In the genomic region with DNA sequence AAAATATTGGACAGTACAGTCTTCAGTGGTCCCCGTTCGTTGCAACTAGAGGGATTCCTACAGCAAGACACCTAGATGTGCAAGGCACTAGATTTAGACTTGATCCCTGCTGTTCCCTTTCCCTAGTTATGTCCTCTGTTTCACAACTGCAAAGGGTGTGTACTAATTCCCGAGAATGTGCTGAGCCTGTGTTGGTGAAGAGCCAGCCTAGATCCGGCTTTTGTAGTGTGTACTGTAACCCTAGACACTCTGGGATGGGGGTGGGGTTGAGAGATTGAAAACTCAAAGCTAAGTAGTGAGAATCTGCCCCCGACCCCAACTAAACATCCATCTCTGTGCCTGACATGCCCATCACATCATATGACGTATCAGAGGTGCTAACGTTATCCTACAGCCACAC, we compare ENCODE assay signal across 16 mouse cellular contexts. TPM values are rescaled to one million over a fixed set of nuclear protein-coding genes. Genes with fewer than 3 reads are reported as not detected.
DNase-seq lines count a peak whose midpoint lies in the region; ATAC-seq and TF ChIP-seq lines count a peak whose summit lies in the region.
"Had no signal": no experiment of that assay in that cellular context is flagged by ENCODE, and none has a peak within 500 bp of the region (broad histone marks: within the 10 kb centered on the region; RNA-seq: fewer than 3 reads in every experiment).

No protein-coding gene starts in this region.

- ATAC-seq in kidney, embryonic 15.5 days (replicated peaks; ENCODE audit: low FRiP score) = no peak
- no peak for ATAC-seq in intestine, embryonic 15.5 days
- no peak for ATAC-seq in intestine, postnatal 0 days
- ATAC-seq: forebrain, embryonic 13.5 days; Patski had no signal

- H3K4me3 ChIP-seq in kidney, embryonic 15.5 days (replicated peaks) = no peak overlapping the region
- no peak overlapping the region for H3K4me3 ChIP-seq in intestine, embryonic 15.5 days (replicated peaks)
- H3K4me3 ChIP-seq in intestine, postnatal 0 days (ENCODE audit: low read depth, low read length) = no peak overlapping the region
- H3K4me3 ChIP-seq: forebrain, embryonic 13.5 days; hindbrain, embryonic 15.5 days; neural tube, embryonic 13.5 days had no signal

- DNase-seq in adrenal gland, postnatal 14 days = peak; percentile 48
- no peak for DNase-seq in adrenal gland, adult 8-10 months
- DNase-seq in kidney, postnatal 14 days = peak; percentile 61
- peak; percentile 84 for DNase-seq in adipocyte (ENCODE audit: low spot score)
- peak; percentile 41 to 58 for DNase-seq in lung, postnatal 4 days
- DNase-seq: cerebellum, adult 2 months; heart, postnatal 14 days; right cerebral cortex, postnatal 4 days had no signal

- H3K27ac ChIP-seq in kidney, embryonic 15.5 days = no peak overlapping the region
- no peak overlapping the region for H3K27ac ChIP-seq in intestine, embryonic 15.5 days
- no peak overlapping the region for H3K27ac ChIP-seq in intestine, postnatal 0 days (ENCODE audit: low read depth, low read length)
- H3K27ac ChIP-seq: forebrain, embryonic 13.5 days; hindbrain, embryonic 15.5 days; liver, embryonic 14.5 days; neural tube, embryonic 13.5 days had no signal

- H3K9me3 ChIP-seq in kidney, embryonic 15.5 days (replicated peaks) = no peaks in the 10 kb centered on the region; the same call in 1 of the 2 replicates
- H3K9me3 ChIP-seq in intestine, embryonic 15.5 days = no peaks in the 10 kb centered on the region
- no peaks in the 10 kb centered on the region for H3K9me3 ChIP-seq in intestine, postnatal 0 days (ENCODE audit: control insufficient read depth)
- H3K9me3 ChIP-seq: forebrain, embryonic 13.5 days; hindbrain, embryonic 15.5 days; neural tube, embryonic 13.5 days had no signal

- no peak overlapping the region for H3K4me2 ChIP-seq in kidney, embryonic 15.5 days
- no peak overlapping the region for H3K4me2 ChIP-seq in intestine, embryonic 15.5 days (replicated peaks)
- no peak overlapping the region for H3K4me2 ChIP-seq in intestine, postnatal 0 days (replicated peaks; ENCODE audit: low read depth)
- H3K4me2 ChIP-seq: forebrain, embryonic 13.5 days; hindbrain, embryonic 15.5 days; neural tube, embryonic 13.5 days had no signal

- H3K27me3 ChIP-seq in kidney, embryonic 15.5 days = no peaks in the 10 kb centered on the region
- H3K27me3 ChIP-seq in intestine, embryonic 15.5 days (replicated peaks) = no peaks in the 10 kb centered on the region
- no peaks in the 10 kb centered on the region for H3K27me3 ChIP-seq in intestine, postnatal 0 days (replicated peaks; ENCODE audit: control insufficient read depth, insufficient read depth, low read length)
- H3K27me3 ChIP-seq: forebrain, embryonic 13.5 days; hindbrain, embryonic 15.5 days; neural tube, embryonic 13.5 days; Patski had no signal

- no peaks in the 10 kb centered on the region for H3K36me3 ChIP-seq in kidney, embryonic 15.5 days
- H3K36me3 ChIP-seq in intestine, embryonic 15.5 days = no peaks in the 10 kb centered on the region
- H3K36me3 ChIP-seq in intestine, postnatal 0 days (ENCODE audit: control insufficient read depth, insufficient read depth) = no peaks in the 10 kb centered on the region
- H3K36me3 ChIP-seq: hindbrain, embryonic 15.5 days; neural tube, embryonic 13.5 days had no signal

- H3K9ac ChIP-seq in kidney, embryonic 15.5 days = no peak overlapping the region
- no peak overlapping the region for H3K9ac ChIP-seq in intestine, embryonic 15.5 days
- H3K9ac ChIP-seq in intestine, postnatal 0 days (ENCODE audit: low read depth, low read length) = no peak overlapping the region
- H3K9ac ChIP-seq: forebrain, embryonic 13.5 days; hindbrain, embryonic 15.5 days; liver, embryonic 14.5 days; neural tube, embryonic 13.5 days had no signal

- no peak for TF ChIP-seq CTCF in intestine, postnatal 0 days (IDR thresholded peaks at IDR 0.05; ENCODE audit: low read depth)

- H3K4me1 ChIP-seq in kidney, embryonic 15.5 days = 0 out of 2 replicates have a peak, but pooled peaks cover 5% of the 10 kb centered on the region
- no peaks in the 10 kb centered on the region for H3K4me1 ChIP-seq in intestine, embryonic 15.5 days (replicated peaks)
- H3K4me1 ChIP-seq in intestine, postnatal 0 days (replicated peaks; ENCODE audit: control insufficient read depth, insufficient read depth, low read length) = no peaks in the 10 kb centered on the region; the same call in 1 of the 2 replicates
- H3K4me1 ChIP-seq: forebrain, embryonic 13.5 days; hindbrain, embryonic 15.5 days; neural tube, embryonic 13.5 days had no signal

- 56% methylated on average over 7 of the region's 7 CpGs for WGBS in kidney, embryonic 15.5 days
- WGBS in intestine, embryonic 15.5 days = 77% methylated on average over 7 of the region's 7 CpGs
- 71% methylated on average over 7 of the region's 7 CpGs for WGBS in intestine, postnatal 0 days

RNA-seq across cellular contexts. Expression of a gene that starts 18.9 kb away (rescaled TPM):
- total RNA-seq in adrenal gland, postnatal 14 days (2021) = 145 and 167 TPM in 2 replicates
- total RNA-seq in adrenal gland, adult 8-10 months (2022) = 100 to 1,000 TPM; 132 to 148 (median 137) TPM
- polyA plus RNA-seq in kidney, embryonic 15.5 days (2015; fragmentation: Nextera tagmentation; extraction: Ambion mirVana) = 134 and 138 TPM in 2 replicates
- polyA plus RNA-seq in intestine, embryonic 15.5 days (2015; fragmentation: Nextera tagmentation; extraction: Ambion mirVana) = 83.8 and 95.3 TPM in 2 replicates
- 27.9 and 28.5 TPM in 2 replicates for polyA plus RNA-seq in intestine, postnatal 0 days (2015; fragmentation: Nextera tagmentation; extraction: Ambion mirVana)
